Mouse (Mus musculus): ENCODE data around the gene Olfr373. TPM values are rescaled to one million over a fixed set of nuclear protein-coding genes. Genes with fewer than 3 reads are reported as not detected.
A peak's percentile ranks its signal among the peaks of the same experiment; 100 is the strongest.

The Olfr373 gene
- polyA plus RNA-seq, 1 experiment from 2014 or later = not detected

DNA sequence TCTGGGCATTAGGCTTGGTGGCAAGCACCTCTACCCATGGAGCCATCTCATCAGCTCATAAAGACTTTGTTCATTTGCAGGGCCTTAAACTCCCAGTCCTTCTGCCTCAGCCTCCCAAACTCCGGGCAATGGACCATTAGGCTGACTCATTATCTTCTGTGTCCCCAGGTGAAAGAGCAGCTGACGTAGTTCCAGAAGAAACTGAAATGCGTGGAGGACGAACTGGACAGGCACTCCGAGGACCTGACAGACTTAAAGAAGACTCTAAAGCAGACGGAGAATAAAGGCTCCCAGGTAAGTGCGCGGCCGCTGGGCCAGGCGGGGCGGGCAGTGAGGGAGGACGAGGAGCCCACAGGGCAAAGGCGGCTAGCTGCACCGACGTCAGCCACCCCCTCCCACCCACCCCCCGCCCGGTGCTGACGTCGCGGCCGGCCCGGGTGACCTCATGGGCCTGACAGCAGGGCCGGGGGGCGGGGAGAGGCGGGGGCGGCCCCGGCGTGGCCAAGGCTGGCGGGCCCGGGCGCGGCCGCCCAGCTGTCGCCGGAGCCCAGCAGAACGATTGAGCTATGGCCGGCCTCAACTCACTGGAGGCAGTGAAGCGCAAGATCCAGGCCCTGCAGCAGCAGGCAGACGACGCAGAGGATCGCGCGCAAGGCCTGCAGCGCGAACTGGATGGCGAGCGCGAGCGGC, 51.9 kb downstream of the Olfr373 start, which contains the start of gene Tpm4:
TSS of gene Tpm4 (plus strand) at position 220 of the 690 bp plus-strand sequence.
- Histone ChIP-seq H3K9ac (peak within 1 kb of the TSS; percentile 93), H3K4me2 (replicated peaks) (peak within 1 kb of the TSS; percentile 77), H3K27ac (peak within 1 kb of the TSS; percentile 100), H3K36me3 (peaks cover 20% of the 10 kb centered on the region), H3K27me3 (no peaks in the 10 kb centered on the region), H3K4me3 (peak within 1 kb of the TSS; percentile 83), H3K9me3 (no peaks in the 10 kb centered on the region), H3K4me1 (peaks cover 11% of the 10 kb centered on the region; the same call in 1 of the 2 replicates)
- 2% methylated on average over 33 of the region's 49 CpGs for WGBS
- ATAC-seq (ENCODE audit: insufficient number of reproducible peaks, insufficient read depth, low FRiP score, low TSS enrichment) = peak; percentile 73

DNA sequence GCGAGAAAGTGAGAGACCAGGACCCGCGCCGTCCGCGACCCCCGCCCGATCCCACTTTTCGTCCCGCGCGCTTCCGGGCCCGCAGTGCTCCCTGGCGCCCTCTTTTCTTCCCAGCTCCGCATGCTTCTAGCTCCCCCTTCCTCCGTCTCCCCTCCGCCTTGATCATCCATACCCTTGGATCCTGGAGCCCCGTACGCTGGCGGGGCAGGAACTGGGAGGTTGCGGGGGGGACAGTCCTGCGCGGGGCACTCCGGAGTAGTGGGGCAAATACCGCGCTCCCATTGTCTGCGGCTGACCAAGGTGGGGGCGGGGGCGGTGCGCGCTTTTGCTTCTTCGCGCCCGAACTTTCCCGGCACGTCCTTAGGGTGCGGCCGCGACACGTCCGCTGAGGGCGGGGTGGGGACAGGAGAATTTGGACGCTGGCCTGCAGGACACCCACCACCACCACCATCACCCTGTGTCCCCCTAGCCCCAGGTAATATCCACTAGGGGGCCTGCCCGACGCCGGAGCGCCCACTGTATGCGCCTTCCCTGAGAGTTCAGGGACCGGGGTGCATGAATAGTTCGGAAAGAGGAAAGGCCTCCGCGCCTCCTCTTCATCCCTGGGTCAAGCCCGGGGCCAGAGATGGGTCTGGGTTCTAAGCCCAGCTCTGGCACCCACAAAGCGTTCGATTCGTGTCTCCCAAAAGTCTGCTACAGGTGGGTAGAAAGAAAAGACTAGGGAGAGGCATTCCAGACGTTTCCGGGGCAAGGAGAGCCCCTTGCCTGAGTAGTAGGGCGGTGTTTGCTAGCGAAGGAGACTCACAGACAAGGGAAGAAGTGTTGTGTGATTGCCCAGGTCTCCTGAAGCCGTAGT, 52.7 kb downstream of the Olfr373 start:
- H3K4me1 ChIP-seq = peaks cover 11% of the 10 kb centered on the region; the same call in 1 of the 2 replicates
- peak; percentile 23 for ATAC-seq (ENCODE audit: insufficient number of reproducible peaks, insufficient read depth, low FRiP score, low TSS enrichment)
- no peaks in the 10 kb centered on the region for H3K27me3 ChIP-seq
- H3K4me3 ChIP-seq = peak overlapping the region; percentile 83
- peak overlapping the region; percentile 100 for H3K27ac ChIP-seq
- no peaks in the 10 kb centered on the region for H3K9me3 ChIP-seq
- H3K36me3 ChIP-seq = peaks cover 28% of the 10 kb centered on the region
- peak overlapping the region; percentile 93 for H3K9ac ChIP-seq
- H3K4me2 ChIP-seq (replicated peaks) = peak overlapping the region; percentile 77
- WGBS = under 1% methylated on average over 56 of the region's 62 CpGs

DNA sequence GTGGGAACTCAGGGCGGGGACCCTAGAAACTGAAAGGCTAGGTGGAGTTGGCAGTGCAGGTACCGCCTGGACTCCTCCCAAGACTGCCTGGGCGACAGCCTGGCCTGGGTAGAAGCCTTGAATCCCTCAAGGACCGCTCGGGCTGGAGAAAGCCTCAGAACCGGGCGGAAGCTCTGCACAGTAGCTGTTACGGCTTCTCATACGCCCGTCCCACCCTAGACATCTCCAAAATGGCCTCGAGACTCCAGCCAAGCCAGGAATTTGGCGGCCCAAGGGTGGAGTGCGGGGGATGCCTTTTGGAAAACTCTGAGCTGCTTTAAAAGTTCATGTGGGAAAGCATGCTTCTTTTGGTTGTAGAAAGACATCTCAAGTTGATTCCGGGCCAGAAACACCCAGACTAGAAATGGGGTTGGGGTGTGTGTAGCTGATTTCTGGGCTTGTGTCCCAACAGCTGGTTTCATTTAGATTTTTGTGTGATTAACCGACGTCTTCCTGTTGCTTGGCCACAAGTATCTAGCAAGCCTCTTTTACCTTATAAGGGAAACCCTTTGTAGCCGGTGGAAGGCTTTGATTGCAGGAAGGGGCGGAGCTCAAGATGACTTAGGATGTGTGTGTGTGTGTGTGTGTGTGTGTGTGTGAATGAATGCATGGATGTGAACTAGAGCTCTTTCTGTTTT, 53.5 kb downstream of the Olfr373 start:
- 1% methylated on average over 18 of the region's 18 CpGs for WGBS
- Histone ChIP-seq H3K4me1 (peaks cover 9% of the 10 kb centered on the region; the same call in 1 of the 2 replicates), H3K27ac (peak overlapping the region; percentile 100), H3K36me3 (peaks cover 36% of the 10 kb centered on the region), H3K4me2 (replicated peaks) (peak overlapping the region; percentile 77), H3K4me3 (peak overlapping the region; percentile 83), H3K9me3 (no peaks in the 10 kb centered on the region), H3K27me3 (no peaks in the 10 kb centered on the region), H3K9ac (peak overlapping the region; percentile 93)
- peak; percentile 63 for ATAC-seq (ENCODE audit: insufficient number of reproducible peaks, insufficient read depth, low FRiP score, low TSS enrichment)

DNA sequence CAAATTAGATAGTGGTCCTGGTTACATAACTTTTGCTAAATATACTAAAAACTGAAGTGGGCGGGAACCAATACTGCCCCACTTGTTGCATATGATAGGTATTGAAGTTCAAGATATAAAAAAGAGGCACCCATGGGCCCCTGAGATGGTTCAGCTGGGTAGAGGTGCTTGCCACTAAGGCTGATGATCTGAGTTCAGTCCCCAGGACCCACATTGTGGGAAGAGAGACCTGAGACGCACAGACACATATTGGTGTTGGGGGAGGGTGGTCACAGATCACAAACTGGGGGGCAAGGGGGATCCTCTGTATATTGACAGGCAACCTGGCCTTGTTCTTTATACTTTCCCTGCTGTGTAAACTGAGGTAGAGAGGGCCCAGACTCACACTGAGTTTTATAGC, 54.5 kb downstream of the Olfr373 start:
- 85% methylated on average over 2 of the region's 2 CpGs for WGBS
- H3K4me3 ChIP-seq = no peak overlapping the region
- H3K9me3 ChIP-seq = no peaks in the 10 kb centered on the region
- no peaks in the 10 kb centered on the region for H3K27me3 ChIP-seq
- peaks cover 45% of the 10 kb centered on the region for H3K36me3 ChIP-seq
- no peak for ATAC-seq (ENCODE audit: insufficient number of reproducible peaks, insufficient read depth, low FRiP score, low TSS enrichment)
- no peak overlapping the region for H3K9ac ChIP-seq
- peak overlapping the region; percentile 77 for H3K4me2 ChIP-seq (replicated peaks)
- H3K27ac ChIP-seq = no peak overlapping the region
- peaks cover 8% of the 10 kb centered on the region; the same call in 1 of the 2 replicates for H3K4me1 ChIP-seq

DNA sequence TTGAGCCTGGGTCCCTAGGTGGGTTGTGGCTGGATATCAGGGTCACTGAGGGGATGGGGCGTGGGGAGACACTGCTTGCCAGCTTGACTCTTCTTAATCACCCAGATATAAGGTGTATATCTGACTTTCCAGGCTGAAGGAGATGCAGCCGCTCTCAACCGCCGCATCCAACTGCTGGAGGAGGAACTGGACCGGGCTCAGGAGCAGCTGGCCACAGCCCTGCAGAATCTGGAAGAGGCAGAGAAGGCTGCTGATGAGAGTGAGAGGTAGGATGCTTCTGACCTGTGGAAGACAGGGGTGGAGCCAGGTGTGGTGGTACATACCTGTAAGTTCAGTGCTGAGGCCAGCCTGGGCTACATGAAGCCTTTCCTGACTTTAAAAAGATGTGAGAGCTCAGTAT, 55.5 kb downstream of the Olfr373 start:
- no peak for ATAC-seq (ENCODE audit: insufficient number of reproducible peaks, insufficient read depth, low FRiP score, low TSS enrichment)
- Histone ChIP-seq H3K27ac (peak overlapping the region; percentile 18; the same call in 1 of the 2 replicates), H3K9me3 (no peaks in the 10 kb centered on the region), H3K36me3 (peaks cover 56% of the 10 kb centered on the region), H3K4me1 (peaks cover 8% of the 10 kb centered on the region; the same call in 1 of the 2 replicates), H3K4me2 (replicated peaks) (no peak overlapping the region), H3K9ac (no peak overlapping the region), H3K27me3 (no peaks in the 10 kb centered on the region), H3K4me3 (no peak overlapping the region)
- WGBS = 98% methylated on average over 5 of the region's 5 CpGs

DNA sequence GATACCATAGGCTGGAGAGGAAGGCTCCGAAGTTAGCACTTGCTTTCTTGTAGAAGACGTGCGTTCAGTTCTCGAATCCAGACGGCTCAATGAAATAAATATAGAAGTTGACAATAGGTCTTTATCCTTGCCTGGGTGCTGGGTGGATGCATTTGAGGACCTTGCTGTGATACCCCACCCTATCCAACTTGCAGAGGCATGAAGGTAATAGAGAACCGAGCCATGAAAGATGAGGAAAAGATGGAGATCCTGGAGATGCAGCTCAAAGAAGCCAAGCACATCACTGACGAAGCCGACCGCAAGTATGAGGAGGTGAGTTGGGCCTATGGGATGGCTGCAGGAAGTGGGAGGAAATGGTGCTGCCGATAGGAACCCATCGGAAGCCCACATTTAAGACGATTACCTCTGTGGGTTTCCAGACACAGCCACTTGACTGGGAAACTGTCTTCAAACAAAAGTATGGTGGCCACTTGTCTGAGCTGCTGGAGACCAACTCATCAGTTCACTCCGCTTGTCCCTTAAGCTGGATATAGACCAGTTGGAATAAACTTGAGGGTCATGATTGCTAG, 60.4 kb downstream of the Olfr373 start:
- Histone ChIP-seq H3K9me3 (no peaks in the 10 kb centered on the region), H3K4me2 (replicated peaks) (no peak overlapping the region), H3K27me3 (no peaks in the 10 kb centered on the region), H3K4me1 (no peaks in the 10 kb centered on the region), H3K36me3 (peaks cover 96% of the 10 kb centered on the region), H3K27ac (no peak overlapping the region), H3K4me3 (no peak overlapping the region), H3K9ac (no peak overlapping the region)
- 92% methylated on average over 13 of the region's 13 CpGs for WGBS
- ATAC-seq (ENCODE audit: insufficient number of reproducible peaks, insufficient read depth, low FRiP score, low TSS enrichment) = no peak

DNA sequence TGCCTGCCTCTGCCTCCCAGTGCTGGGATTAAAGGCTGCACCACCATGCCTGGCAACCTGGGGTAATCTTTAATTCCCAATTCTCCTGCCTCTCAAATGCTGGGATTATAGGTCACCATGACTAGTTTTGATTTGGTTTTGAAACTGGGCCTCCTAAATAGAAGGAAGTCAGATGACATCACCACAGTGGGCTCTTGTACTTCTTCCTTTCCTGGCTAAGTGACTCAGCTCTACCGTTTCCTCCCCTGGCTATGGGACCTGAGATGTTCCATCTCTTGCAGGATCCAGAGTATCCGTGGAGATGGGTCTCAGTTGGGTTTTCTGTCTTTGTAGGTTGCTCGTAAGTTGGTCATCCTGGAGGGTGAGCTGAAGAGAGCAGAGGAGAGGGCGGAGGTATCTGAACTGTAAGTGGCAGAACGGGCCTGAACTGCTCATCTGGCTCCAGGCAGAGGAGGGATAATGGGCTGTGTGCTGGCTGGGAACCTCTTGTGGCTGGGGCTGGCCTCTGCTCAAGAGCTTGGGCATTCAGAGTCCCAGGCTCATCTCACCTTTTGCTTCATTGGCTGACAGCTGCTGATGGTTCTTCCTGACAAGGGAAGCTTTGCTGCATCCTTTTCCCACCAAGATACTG, 61.5 kb downstream of the Olfr373 start:
- H3K4me3 ChIP-seq = no peak overlapping the region
- no peaks in the 10 kb centered on the region for H3K4me1 ChIP-seq
- no peak overlapping the region for H3K9ac ChIP-seq
- H3K4me2 ChIP-seq (replicated peaks) = no peak overlapping the region
- no peaks in the 10 kb centered on the region for H3K27me3 ChIP-seq
- no peak for ATAC-seq (ENCODE audit: insufficient number of reproducible peaks, insufficient read depth, low FRiP score, low TSS enrichment)
- H3K27ac ChIP-seq = no peak overlapping the region
- WGBS = 89% methylated on average over 5 of the region's 5 CpGs
- peaks cover 93% of the 10 kb centered on the region for H3K36me3 ChIP-seq
- H3K9me3 ChIP-seq = no peaks in the 10 kb centered on the region

DNA sequence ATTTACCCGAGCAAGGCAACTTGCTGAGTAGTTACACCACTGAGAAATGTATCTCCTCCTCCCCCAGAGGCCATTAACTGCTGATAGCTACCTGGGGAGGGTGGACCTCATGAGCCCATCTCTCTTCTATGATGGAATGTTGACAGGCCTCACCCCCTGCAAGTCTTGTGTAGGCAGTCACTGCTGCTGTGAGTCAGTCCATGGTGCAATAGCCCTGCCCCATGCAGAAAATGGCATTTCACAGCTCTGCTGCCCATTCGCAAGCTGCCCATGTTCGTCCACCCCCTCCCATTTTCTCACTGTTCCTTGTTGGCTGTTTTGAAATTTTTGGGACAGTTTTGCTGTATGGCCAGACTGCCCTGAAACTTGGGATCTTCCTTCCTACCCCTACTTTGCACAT, 62.5 kb downstream of the Olfr373 start:
- no peak overlapping the region for H3K9ac ChIP-seq
- H3K4me1 ChIP-seq = no peaks in the 10 kb centered on the region
- no peak overlapping the region for H3K4me2 ChIP-seq (replicated peaks)
- 88% methylated on average over 3 of the region's 3 CpGs for WGBS
- peaks cover 91% of the 10 kb centered on the region for H3K36me3 ChIP-seq
- H3K4me3 ChIP-seq = no peak overlapping the region
- ATAC-seq (ENCODE audit: insufficient number of reproducible peaks, insufficient read depth, low FRiP score, low TSS enrichment) = no peak
- H3K9me3 ChIP-seq = no peaks in the 10 kb centered on the region
- H3K27me3 ChIP-seq = no peaks in the 10 kb centered on the region
- H3K27ac ChIP-seq = no peak overlapping the region

DNA sequence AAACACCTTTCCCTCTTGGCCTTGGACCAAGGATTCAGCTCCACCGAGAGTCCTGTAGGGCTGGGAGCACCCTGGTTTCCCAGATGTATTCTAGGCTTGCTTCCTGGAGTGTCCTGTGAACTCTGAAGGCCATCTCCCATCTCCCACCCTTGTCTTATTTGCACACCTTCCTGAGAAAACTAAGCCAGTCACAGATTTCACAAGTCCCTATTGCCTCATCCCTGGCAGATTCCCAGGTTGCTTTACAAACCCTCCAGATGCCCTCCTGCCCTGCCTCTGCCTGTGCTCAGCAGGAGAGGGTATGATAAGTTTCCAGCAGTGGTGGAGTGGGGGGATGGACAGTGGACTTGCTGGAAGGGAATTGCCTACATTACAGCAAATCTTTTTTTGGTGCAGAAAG, 63.1 kb downstream of the Olfr373 start:
- ATAC-seq (ENCODE audit: insufficient number of reproducible peaks, insufficient read depth, low FRiP score, low TSS enrichment) = no peak
- Histone ChIP-seq H3K27me3 (no peaks in the 10 kb centered on the region), H3K4me1 (no peaks in the 10 kb centered on the region), H3K9me3 (no peaks in the 10 kb centered on the region), H3K4me3 (no peak overlapping the region), H3K4me2 (replicated peaks) (no peak overlapping the region), H3K36me3 (peaks cover 90% of the 10 kb centered on the region), H3K9ac (no peak overlapping the region), H3K27ac (no peak overlapping the region)
- 94% methylated on average over 1 of the region's 1 CpGs for WGBS

DNA sequence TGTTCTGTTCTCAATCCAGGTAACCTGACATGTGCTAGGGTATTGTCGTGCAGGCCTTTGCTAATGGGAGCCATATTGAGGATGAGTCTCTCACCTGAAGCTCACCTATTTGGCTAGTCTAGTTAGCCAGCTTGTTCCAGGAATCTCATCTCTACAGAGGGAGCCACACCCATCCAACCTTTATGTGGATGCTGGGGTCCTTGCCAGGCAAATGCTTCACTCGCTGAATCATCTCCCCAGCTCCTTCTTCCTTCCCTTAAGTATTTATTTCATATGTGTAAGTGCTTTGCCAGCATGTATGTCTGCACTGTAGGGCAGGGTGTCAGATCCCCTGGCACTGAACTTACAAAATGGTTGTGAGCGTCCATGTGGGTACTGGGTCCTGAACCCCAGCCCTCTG, 63.6 kb downstream of the Olfr373 start:
- Histone ChIP-seq H3K4me2 (replicated peaks) (no peak overlapping the region), H3K27me3 (no peaks in the 10 kb centered on the region), H3K4me3 (no peak overlapping the region), H3K9ac (no peak overlapping the region), H3K4me1 (no peaks in the 10 kb centered on the region), H3K27ac (no peak overlapping the region), H3K36me3 (peaks cover 90% of the 10 kb centered on the region), H3K9me3 (no peaks in the 10 kb centered on the region)
- no peak for ATAC-seq (ENCODE audit: insufficient number of reproducible peaks, insufficient read depth, low FRiP score, low TSS enrichment)
- WGBS = 90% methylated on average over 3 of the region's 3 CpGs

DNA sequence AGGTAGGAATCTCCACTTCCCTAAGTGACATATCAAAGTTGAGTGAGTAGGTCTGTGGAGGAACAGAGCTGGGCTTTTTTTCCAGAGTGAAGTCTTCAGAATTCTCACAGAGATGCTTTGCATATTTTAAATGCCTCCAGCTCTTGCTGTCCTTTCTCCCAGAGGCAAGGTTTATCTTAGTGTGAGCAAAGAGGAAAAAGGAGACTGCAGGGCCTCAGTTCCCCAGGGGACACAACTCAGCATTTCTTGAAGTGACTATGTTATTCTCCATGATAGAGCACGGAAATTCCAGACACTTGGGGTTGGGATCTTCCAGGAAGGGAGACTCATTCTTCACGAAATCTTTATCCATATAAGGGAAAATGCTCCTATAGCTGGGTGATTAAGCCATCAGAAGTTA, 64.3 kb downstream of the Olfr373 start:
- H3K4me3 ChIP-seq = no peak overlapping the region
- no peaks in the 10 kb centered on the region for H3K4me1 ChIP-seq
- no peak overlapping the region for H3K9ac ChIP-seq
- WGBS = 80% methylated on average over 2 of the region's 2 CpGs
- H3K36me3 ChIP-seq = peaks cover 90% of the 10 kb centered on the region
- ATAC-seq (ENCODE audit: insufficient number of reproducible peaks, insufficient read depth, low FRiP score, low TSS enrichment) = no peak
- no peaks in the 10 kb centered on the region for H3K27me3 ChIP-seq
- no peaks in the 10 kb centered on the region for H3K9me3 ChIP-seq
- no peak overlapping the region for H3K4me2 ChIP-seq (replicated peaks)
- H3K27ac ChIP-seq = no peak overlapping the region
